Mouse (Mus musculus): ENCODE results near the gene Zfpm1. TPM values are rescaled to one million over a fixed set of nuclear protein-coding genes. Genes with fewer than 3 reads are reported as not detected.

The Zfpm1 gene
- polyA plus RNA-seq, 1 experiment from 2014 or later: 2.3 TPM

DNA sequence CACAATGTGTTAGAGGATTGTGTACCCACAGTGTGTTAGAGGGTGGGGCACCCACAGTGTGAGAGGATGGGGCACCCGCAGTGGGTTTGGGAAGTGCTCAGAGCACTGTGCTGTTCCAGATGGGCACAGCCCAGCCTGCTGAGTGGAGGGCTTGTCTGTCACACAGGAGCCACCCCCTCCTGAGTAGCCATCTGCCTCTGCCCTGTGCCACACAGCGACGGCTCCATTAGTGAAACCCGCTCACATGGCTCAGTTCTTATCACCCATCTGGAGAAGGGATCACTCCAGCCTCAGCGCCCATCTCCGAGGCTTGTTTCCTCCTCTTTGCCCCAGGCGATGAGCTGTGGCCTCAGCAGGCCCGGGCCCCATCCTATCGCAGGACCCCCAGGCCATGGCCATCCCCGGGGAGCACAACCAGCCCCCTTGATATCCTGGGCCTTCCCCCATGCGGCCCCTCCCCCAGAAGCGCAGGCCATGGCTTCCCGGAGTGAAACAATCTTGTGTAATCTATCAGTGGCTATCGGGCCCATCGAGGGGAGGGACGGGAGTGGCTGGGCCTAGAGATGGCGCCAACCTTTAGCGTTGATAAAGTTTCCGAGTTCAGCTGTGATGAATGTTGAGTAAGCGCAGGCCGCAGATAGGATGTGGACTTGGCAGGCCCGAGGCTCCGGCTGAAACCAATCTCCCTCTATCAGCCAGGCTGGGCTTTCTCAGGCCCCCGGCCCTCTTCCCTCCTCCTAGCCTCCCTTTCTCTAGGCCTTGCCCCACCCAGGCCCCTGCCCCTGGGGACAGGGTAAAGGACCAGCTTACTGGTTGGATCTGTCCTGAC lies 14.4 kb downstream of the Zfpm1 start:
- Histone ChIP-seq H3K4me1 (ENCODE audit: control insufficient read depth, insufficient read depth, low read length) (peaks cover 44% of the 10 kb centered on the region), H3K9ac (replicated peaks; ENCODE audit: low read length) (peak overlapping the region; percentile 23)

DNA sequence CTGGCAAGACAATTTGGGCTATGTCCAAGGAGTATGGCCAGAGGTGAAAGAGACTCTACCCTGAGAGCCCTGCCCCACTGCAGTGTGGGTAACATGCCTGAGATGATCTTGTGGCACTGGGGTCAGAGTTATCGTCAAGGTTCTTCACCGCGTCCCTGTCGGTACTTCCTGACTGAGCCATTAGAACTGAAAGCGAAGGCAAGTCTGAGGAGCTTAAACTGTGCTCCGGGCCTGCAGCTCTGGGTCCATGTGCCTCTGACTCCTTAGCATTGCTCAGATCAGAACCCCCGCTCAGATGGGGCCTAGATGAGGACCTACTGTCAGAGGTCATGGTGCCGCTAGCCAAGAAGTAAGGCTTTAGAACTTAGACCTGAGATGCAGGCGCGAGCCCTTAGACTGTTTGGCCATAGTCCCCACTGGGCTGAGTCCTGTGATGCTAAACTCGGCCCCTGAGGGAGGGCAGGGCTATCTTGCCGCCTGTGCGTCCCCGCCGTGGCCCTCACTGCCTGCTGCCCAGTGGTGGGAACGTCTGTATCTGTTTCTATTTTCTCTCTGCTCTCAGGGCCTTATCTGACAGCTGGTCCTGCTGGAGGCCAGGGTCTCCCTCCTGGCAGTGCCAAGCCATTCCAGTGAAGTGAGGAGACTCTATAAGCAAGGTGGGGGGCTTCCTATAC lies 17.8 kb downstream of the Zfpm1 start:
- WGBS: 65% methylated on average over 16 of the region's 16 CpGs
- H3K9ac ChIP-seq (replicated peaks; ENCODE audit: low read length): no peak overlapping the region
- H3K9me3 ChIP-seq (ENCODE audit: control insufficient read depth, low read length): no peaks in the 10 kb centered on the region
- peaks cover 42% of the 10 kb centered on the region; the same call in 1 of the 2 replicates for H3K4me1 ChIP-seq (ENCODE audit: control insufficient read depth, insufficient read depth, low read length)
- peak overlapping the region; percentile 78; the same call in 1 of the 2 replicates for H3K27ac ChIP-seq (replicated peaks; ENCODE audit: low read depth, low read length)
- H3K27me3 ChIP-seq (ENCODE audit: control insufficient read depth, insufficient read depth, low read length): no peaks in the 10 kb centered on the region
- H3K4me3 ChIP-seq (replicated peaks; ENCODE audit: low read depth, low read length): no peak overlapping the region
- H3K36me3 ChIP-seq (ENCODE audit: control insufficient read depth, insufficient read depth, low read length): no peaks in the 10 kb centered on the region
- DNase-seq: no peak
- no peak for ATAC-seq (ENCODE audit: low FRiP score, low TSS enrichment)
- H3K4me2 ChIP-seq (ENCODE audit: low read length): no peak overlapping the region

More for the DNA sequence above, 14.4 kb downstream of the Zfpm1 start:
- Histone ChIP-seq H3K9me3 (ENCODE audit: control insufficient read depth, low read length) (no peaks in the 10 kb centered on the region), H3K27ac (replicated peaks; ENCODE audit: low read depth, low read length) (peak overlapping the region; percentile 57), H3K36me3 (ENCODE audit: control insufficient read depth, insufficient read depth, low read length) (no peaks in the 10 kb centered on the region), H3K27me3 (ENCODE audit: control insufficient read depth, insufficient read depth, low read length) (no peaks in the 10 kb centered on the region), H3K4me2 (ENCODE audit: low read length) (0 out of 2 replicates have a peak overlapping the region, but pooled peaks have one; percentile 10), H3K4me3 (replicated peaks; ENCODE audit: low read depth, low read length) (no peak overlapping the region)
- peak; percentile 53 for DNase-seq
- WGBS: 31% methylated on average over 24 of the region's 24 CpGs
- peak; percentile 7; the same call in 1 of the 2 replicates for ATAC-seq (ENCODE audit: low FRiP score, low TSS enrichment)

DNA sequence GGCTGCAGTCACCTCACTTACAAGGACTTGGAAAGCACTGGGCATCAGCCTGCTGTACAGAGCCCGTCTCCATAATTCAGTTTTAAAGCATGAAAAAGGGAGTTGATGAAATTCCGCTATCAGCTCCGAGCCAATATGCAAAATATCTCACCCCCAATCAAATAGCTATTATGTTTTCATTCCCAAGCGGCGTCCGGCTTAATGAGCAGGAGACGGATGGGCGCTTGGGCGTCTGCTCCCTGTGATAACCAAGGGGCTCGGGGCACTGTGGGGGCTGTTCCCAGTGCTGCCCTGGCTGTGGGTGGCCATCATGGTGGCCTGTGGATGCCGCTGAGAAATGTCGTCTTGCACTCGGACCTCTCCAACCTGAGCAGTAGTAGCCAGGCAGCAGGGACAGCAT lies 19.1 kb downstream of the Zfpm1 start:
- 60% methylated on average over 13 of the region's 13 CpGs for WGBS
- DNase-seq: peak; percentile 74

GRCm38 (mm10) chr8:122301866-122302265 lies 19.9 kb downstream of the Zfpm1 start:
- ATAC-seq (ENCODE audit: low FRiP score, low TSS enrichment): no peak
- Histone ChIP-seq H3K27ac (replicated peaks; ENCODE audit: low read depth, low read length) (peak overlapping the region; percentile 78), H3K4me1 (ENCODE audit: control insufficient read depth, insufficient read depth, low read length) (peaks cover 26% of the 10 kb centered on the region; the same call in 1 of the 2 replicates), H3K36me3 (ENCODE audit: control insufficient read depth, insufficient read depth, low read length) (no peaks in the 10 kb centered on the region), H3K27me3 (ENCODE audit: control insufficient read depth, insufficient read depth, low read length) (no peaks in the 10 kb centered on the region), H3K9me3 (ENCODE audit: control insufficient read depth, low read length) (no peaks in the 10 kb centered on the region), H3K4me3 (replicated peaks; ENCODE audit: low read depth, low read length) (no peak overlapping the region), H3K9ac (replicated peaks; ENCODE audit: low read length) (no peak overlapping the region), H3K4me2 (ENCODE audit: low read length) (no peak overlapping the region)
- WGBS: 80% methylated on average over 5 of the region's 5 CpGs
- DNase-seq: no peak

More for the DNA sequence above, 19.1 kb downstream of the Zfpm1 start:
- no peaks in the 10 kb centered on the region for H3K27me3 ChIP-seq (ENCODE audit: control insufficient read depth, insufficient read depth, low read length)
- H3K4me2 ChIP-seq (ENCODE audit: low read length): no peak overlapping the region
- H3K36me3 ChIP-seq (ENCODE audit: control insufficient read depth, insufficient read depth, low read length): no peaks in the 10 kb centered on the region
- H3K9me3 ChIP-seq (ENCODE audit: control insufficient read depth, low read length): no peaks in the 10 kb centered on the region
- H3K9ac ChIP-seq (replicated peaks; ENCODE audit: low read length): no peak overlapping the region
- ATAC-seq (ENCODE audit: low FRiP score, low TSS enrichment): no peak
- peaks cover 32% of the 10 kb centered on the region; the same call in 1 of the 2 replicates for H3K4me1 ChIP-seq (ENCODE audit: control insufficient read depth, insufficient read depth, low read length)
- H3K4me3 ChIP-seq (replicated peaks; ENCODE audit: low read depth, low read length): no peak overlapping the region
- peak overlapping the region; percentile 78 for H3K27ac ChIP-seq (replicated peaks; ENCODE audit: low read depth, low read length)

GRCm38 (mm10) chr8:122303451-122303850 lies 21.5 kb downstream of the Zfpm1 start:
- Histone ChIP-seq H3K4me2 (ENCODE audit: low read length) (no peak overlapping the region), H3K9ac (replicated peaks; ENCODE audit: low read length) (no peak overlapping the region), H3K9me3 (ENCODE audit: control insufficient read depth, low read length) (no peaks in the 10 kb centered on the region), H3K4me1 (ENCODE audit: control insufficient read depth, insufficient read depth, low read length) (peaks cover 14% of the 10 kb centered on the region; the same call in 1 of the 2 replicates), H3K27me3 (ENCODE audit: control insufficient read depth, insufficient read depth, low read length) (no peaks in the 10 kb centered on the region), H3K36me3 (ENCODE audit: control insufficient read depth, insufficient read depth, low read length) (no peaks in the 10 kb centered on the region; the same call in 1 of the 2 replicates), H3K27ac (replicated peaks; ENCODE audit: low read depth, low read length) (no peak overlapping the region), H3K4me3 (replicated peaks; ENCODE audit: low read depth, low read length) (no peak overlapping the region)
- ATAC-seq (ENCODE audit: low FRiP score, low TSS enrichment) (no peak), DNase-seq (no peak)
- WGBS: 75% methylated on average over 6 of the region's 6 CpGs

GRCm38 (mm10) chr8:122304058-122304457 lies 22.1 kb downstream of the Zfpm1 start:
- 22% methylated on average over 3 of the region's 3 CpGs for WGBS

DNA sequence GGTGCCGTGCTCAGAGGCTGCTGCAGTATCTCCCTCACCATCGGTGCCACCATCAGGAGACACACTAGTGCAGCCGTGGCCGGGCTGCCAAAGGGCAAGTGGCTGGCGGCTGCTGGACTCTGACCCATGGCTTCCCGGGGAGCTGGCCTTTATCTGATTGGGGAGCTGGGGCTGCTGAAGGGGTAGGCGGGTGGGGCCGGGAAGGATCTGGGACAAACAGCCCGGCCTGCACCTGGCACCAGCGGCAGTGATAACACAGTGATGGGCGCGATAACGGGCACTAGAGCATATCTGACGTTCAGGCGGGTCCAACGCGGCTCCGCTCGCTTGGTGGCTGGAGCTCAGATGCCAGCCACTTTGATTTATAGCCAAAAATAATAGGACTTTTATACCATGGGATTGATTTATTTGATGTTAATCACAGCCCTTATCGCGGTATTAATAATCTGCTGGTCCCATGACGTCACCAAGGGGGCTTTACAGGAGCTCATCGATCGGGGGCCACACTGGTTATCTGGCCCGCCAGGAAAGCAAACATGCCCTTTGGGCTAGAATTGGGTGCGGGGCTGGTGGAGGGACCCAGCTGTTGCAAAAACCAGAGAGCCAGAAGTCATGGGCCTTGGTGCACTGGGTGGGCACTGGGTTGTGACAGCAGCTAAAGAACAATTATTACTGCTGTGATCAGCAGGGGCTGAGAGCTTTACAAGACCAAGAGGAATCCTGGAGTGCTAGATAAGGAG lies 24.9 kb downstream of the Zfpm1 start:
- WGBS: 71% methylated on average over 26 of the region's 26 CpGs
- 0 out of 2 replicates have a peak, but pooled peaks cover 6% of the 10 kb centered on the region for H3K4me1 ChIP-seq (ENCODE audit: control insufficient read depth, insufficient read depth, low read length)
- no peak overlapping the region for H3K9ac ChIP-seq (replicated peaks; ENCODE audit: low read length)
- ATAC-seq (ENCODE audit: low FRiP score, low TSS enrichment) (no peak), DNase-seq (no peak)
- H3K27ac ChIP-seq (replicated peaks; ENCODE audit: low read depth, low read length): peak overlapping the region; percentile 38; the same call in 1 of the 2 replicates
- no peaks in the 10 kb centered on the region for H3K9me3 ChIP-seq (ENCODE audit: control insufficient read depth, low read length)
- H3K36me3 ChIP-seq (ENCODE audit: control insufficient read depth, insufficient read depth, low read length): no peaks in the 10 kb centered on the region; the same call in 1 of the 2 replicates
- no peaks in the 10 kb centered on the region for H3K27me3 ChIP-seq (ENCODE audit: control insufficient read depth, insufficient read depth, low read length)
- H3K4me3 ChIP-seq (replicated peaks; ENCODE audit: low read depth, low read length): no peak overlapping the region
- H3K4me2 ChIP-seq (ENCODE audit: low read length): no peak overlapping the region

More at GRCm38 (mm10) chr8:122304058-122304457, 22.1 kb downstream of the Zfpm1 start:
- DNase-seq (no peak), ATAC-seq (ENCODE audit: low FRiP score, low TSS enrichment) (no peak)
- Histone ChIP-seq H3K9ac (replicated peaks; ENCODE audit: low read length) (no peak overlapping the region), H3K4me1 (ENCODE audit: control insufficient read depth, insufficient read depth, low read length) (0 out of 2 replicates have a peak, but pooled peaks cover 8% of the 10 kb centered on the region), H3K9me3 (ENCODE audit: control insufficient read depth, low read length) (no peaks in the 10 kb centered on the region), H3K27me3 (ENCODE audit: control insufficient read depth, insufficient read depth, low read length) (no peaks in the 10 kb centered on the region), H3K4me2 (ENCODE audit: low read length) (no peak overlapping the region), H3K36me3 (ENCODE audit: control insufficient read depth, insufficient read depth, low read length) (no peaks in the 10 kb centered on the region; the same call in 1 of the 2 replicates), H3K4me3 (replicated peaks; ENCODE audit: low read depth, low read length) (no peak overlapping the region), H3K27ac (replicated peaks; ENCODE audit: low read depth, low read length) (no peak overlapping the region)

GRCm38 (mm10) chr8:122307836-122308235 lies 25.9 kb downstream of the Zfpm1 start:
- no peaks in the 10 kb centered on the region for H3K9me3 ChIP-seq (ENCODE audit: control insufficient read depth, low read length)
- 73% methylated on average over 8 of the region's 8 CpGs for WGBS
- H3K27ac ChIP-seq (replicated peaks; ENCODE audit: low read depth, low read length): peak overlapping the region; percentile 14; the same call in 1 of the 2 replicates
- no peak overlapping the region for H3K4me3 ChIP-seq (replicated peaks; ENCODE audit: low read depth, low read length)
- no peak overlapping the region for H3K9ac ChIP-seq (replicated peaks; ENCODE audit: low read length)
- DNase-seq (no peak), ATAC-seq (ENCODE audit: low FRiP score, low TSS enrichment) (no peak)
- H3K4me2 ChIP-seq (ENCODE audit: low read length): no peak overlapping the region
- H3K36me3 ChIP-seq (ENCODE audit: control insufficient read depth, insufficient read depth, low read length): no peaks in the 10 kb centered on the region; the same call in 1 of the 2 replicates
- no peaks in the 10 kb centered on the region for H3K4me1 ChIP-seq (ENCODE audit: control insufficient read depth, insufficient read depth, low read length)
- H3K27me3 ChIP-seq (ENCODE audit: control insufficient read depth, insufficient read depth, low read length): no peaks in the 10 kb centered on the region

Measured in midbrain, embryonic 14.5 days (tissue).